17 mouse cellular contexts compared by ENCODE assay signal in genomic region chr4:136328115-136328514, GRCm38 (mm10). TPM values are rescaled to one million over a fixed set of nuclear protein-coding genes. Genes with fewer than 3 reads are reported as not detected.
DNase-seq lines count a peak whose midpoint lies in the region; ATAC-seq and TF ChIP-seq lines count a peak whose summit lies in the region.
"Had no signal": no experiment of that assay in that cellular context is flagged by ENCODE, and none has a peak within 500 bp of the region (broad histone marks: within the 10 kb centered on the region; RNA-seq: fewer than 3 reads in every experiment).

No protein-coding gene starts in this region.

- no peaks in the 10 kb centered on the region for H3K4me1 ChIP-seq in forebrain, embryonic 14.5 days (ENCODE audit: control insufficient read depth, insufficient read depth, low read length)
- no peaks in the 10 kb centered on the region for H3K4me1 ChIP-seq in forebrain, embryonic 15.5 days
- H3K4me1 ChIP-seq: embryonic facial prominence, embryonic 13.5 days; hindbrain, embryonic 12.5 days had no signal

- no peak overlapping the region for H3K4me3 ChIP-seq in forebrain, embryonic 14.5 days (ENCODE audit: low read depth, low read length)
- no peak overlapping the region for H3K4me3 ChIP-seq in forebrain, embryonic 15.5 days
- H3K4me3 ChIP-seq in layer of hippocampus, adult 2 months: no peak overlapping the region
- H3K4me3 ChIP-seq: embryonic facial prominence, embryonic 13.5 days; heart, embryonic 15.5 days; hindbrain, embryonic 12.5 days; neural tube, embryonic 13.5 days had no signal

- H3K9ac ChIP-seq in forebrain, embryonic 14.5 days (ENCODE audit: low read length): no peak overlapping the region
- no peak overlapping the region for H3K9ac ChIP-seq in forebrain, embryonic 15.5 days (replicated peaks)
- H3K9ac ChIP-seq: embryonic facial prominence, embryonic 13.5 days; heart, embryonic 15.5 days; hindbrain, embryonic 12.5 days; neural tube, embryonic 13.5 days had no signal

- ATAC-seq in forebrain, embryonic 14.5 days: no peak
- ATAC-seq in forebrain, embryonic 15.5 days (replicated peaks): no peak
- ATAC-seq: midbrain, embryonic 16.5 days had no signal

- peak; percentile 61 for TF ChIP-seq CTCF in layer of hippocampus, adult 2 months (conservative IDR thresholded peaks at IDR 0.05)

- H3K9me3 ChIP-seq in forebrain, embryonic 14.5 days (replicated peaks; ENCODE audit: control insufficient read depth, low read length): no peaks in the 10 kb centered on the region
- H3K9me3 ChIP-seq in forebrain, embryonic 15.5 days: no peaks in the 10 kb centered on the region
- H3K9me3 ChIP-seq: embryonic facial prominence, embryonic 13.5 days; heart, embryonic 15.5 days; hindbrain, embryonic 12.5 days; neural tube, embryonic 13.5 days had no signal

- no peak overlapping the region for H3K27ac ChIP-seq in forebrain, embryonic 14.5 days (ENCODE audit: low read depth, low read length)
- no peak overlapping the region for H3K27ac ChIP-seq in forebrain, embryonic 15.5 days (replicated peaks)
- H3K27ac ChIP-seq in layer of hippocampus, adult 2 months: no peak overlapping the region
- H3K27ac ChIP-seq: embryonic facial prominence, embryonic 13.5 days; hindbrain, embryonic 12.5 days; neural tube, embryonic 13.5 days had no signal

- no peaks in the 10 kb centered on the region for H3K27me3 ChIP-seq in forebrain, embryonic 14.5 days (replicated peaks; ENCODE audit: control insufficient read depth, insufficient read depth, low read length)
- no peaks in the 10 kb centered on the region for H3K27me3 ChIP-seq in forebrain, embryonic 15.5 days
- H3K27me3 ChIP-seq: embryonic facial prominence, embryonic 13.5 days; heart, embryonic 15.5 days; hindbrain, embryonic 12.5 days; neural tube, embryonic 13.5 days had no signal

- peaks cover 65% of the 10 kb centered on the region for H3K36me3 ChIP-seq in forebrain, embryonic 14.5 days (ENCODE audit: control insufficient read depth, insufficient read depth, low read length)
- H3K36me3 ChIP-seq in forebrain, embryonic 15.5 days: peaks cover 63% of the 10 kb centered on the region

- peak; percentile 23 for DNase-seq in forebrain, embryonic 14.5 days (ENCODE audit: low spot score)
- no peak for DNase-seq in layer of hippocampus, adult 2 months (ENCODE audit: low spot score in 2 of 2)
- no peak for DNase-seq in layer of hippocampus, adult 9-11 months
- DNase-seq in thymus, postnatal 14 days: peak; percentile 12
- no peak for DNase-seq in thymus, postnatal 10 days (ENCODE audit: low spot score in 2 of 2)
- no peak for DNase-seq in spleen, adult 18-20 months
- no peak for DNase-seq in embryo, embryonic 11 days
- DNase-seq: adrenal gland, postnatal 36 days; cerebellum, postnatal 25 days; kidney, adult 8-10 months; right cerebral cortex, adult 18-20 months had no signal

- H3K4me2 ChIP-seq in forebrain, embryonic 14.5 days (ENCODE audit: low read length): no peak overlapping the region
- H3K4me2 ChIP-seq in forebrain, embryonic 15.5 days (replicated peaks): no peak overlapping the region
- H3K4me2 ChIP-seq: embryonic facial prominence, embryonic 13.5 days; heart, embryonic 15.5 days; hindbrain, embryonic 12.5 days; neural tube, embryonic 13.5 days had no signal

RNA-seq across cellular contexts. Expression of gene Hnrnpr, which starts 17.4 kb away (rescaled TPM):
- 195 and 201 TPM in 2 replicates for polyA plus RNA-seq in forebrain, embryonic 14.5 days (2014; fragmentation: Nextera tagmentation; extraction: Ambion mirVana)
- 247 and 258 TPM in 2 replicates for polyA plus RNA-seq in forebrain, embryonic 15.5 days (2015; fragmentation: Nextera tagmentation; extraction: Ambion mirVana)
- total RNA-seq in layer of hippocampus, adult 2 months (2021): 100 to 1,000 TPM in 1 of 2 experiments, 10 to 100 TPM in 1; 91.6 to 102 TPM

RNA-seq across cellular contexts. Expression of gene Zfp46, which starts 43.6 kb away (rescaled TPM):
- 34.4 and 39.7 TPM in 2 replicates for polyA plus RNA-seq in forebrain, embryonic 14.5 days (2014; fragmentation: Nextera tagmentation; extraction: Ambion mirVana)
- 42.2 and 46.1 TPM in 2 replicates for polyA plus RNA-seq in forebrain, embryonic 15.5 days (2015; fragmentation: Nextera tagmentation; extraction: Ambion mirVana)
- total RNA-seq in layer of hippocampus, adult 2 months (2021): 10 to 100 TPM; 44.2 to 49.0 TPM

Comparison
In these comparisons a context has a peak if more than half of its experiments do, and no peak if none do; other contexts are left out.
1. DNase-seq: peak in forebrain, embryonic 14.5 days (single experiment) and thymus, postnatal 14 days (single experiment); none in layer of hippocampus, adult 2 months (0 of 2), layer of hippocampus, adult 9-11 months (single experiment), thymus, postnatal 10 days (0 of 2), spleen, adult 18-20 months (0 of 2) and embryo, embryonic 11 days (single experiment).